In genomic region chr3:102265146-102265545, GRCm38 (mm10) we compare ENCODE assay signal across 21 mouse cellular contexts.
DNase-seq lines count a peak whose midpoint lies in the region; TF ChIP-seq lines count a peak whose summit lies in the region.
"Had no signal": no experiment of that assay in that cellular context is flagged by ENCODE, and none has a peak within 500 bp of the region (broad histone marks: within the 10 kb centered on the region; RNA-seq: fewer than 3 reads in every experiment).

No protein-coding gene starts in this region.

- no peak for DNase-seq in gastrocnemius, adult 2 months
- no peak for DNase-seq in gastrocnemius, postnatal 10 days
- DNase-seq in 3134 (ENCODE audit: extremely low read depth, insufficient read length, low spot score) (peak; percentile 32), 3T3-L1 (ENCODE audit: low read depth, low spot score) (peak; percentile 81), adipocyte (ENCODE audit: low spot score) (peak; percentile 49), MN1 (ENCODE audit: low spot score) (no peak)
- no peak for DNase-seq in T-cell, adult 2 months (ENCODE audit: low spot score)
- DNase-seq: adrenal gland, adult 8-10 months; B cell, adult 2 months; cerebellum, adult 11 months; cerebellum, adult 2 months; cerebellum, adult 9-11 months; cerebellum, postnatal 25 days; forebrain, postnatal 0 days; gastrocnemius, postnatal 14 days; heart, adult 2 months; kidney, adult 2 months had no signal

- TF ChIP-seq CTCF in gastrocnemius, adult 2 months (IDR thresholded peaks at IDR 0.05) = no peak

- no peak overlapping the region for H3K4me3 ChIP-seq in gastrocnemius, adult 2 months
- H3K4me3 ChIP-seq: embryonic facial prominence, embryonic 12.5 days; embryonic facial prominence, embryonic 15.5 days; heart, adult 2 months; hindbrain, embryonic 12.5 days; hindbrain, embryonic 15.5 days had no signal

- H3K27ac ChIP-seq in gastrocnemius, adult 2 months = 0 out of 2 replicates have a peak overlapping the region, but pooled peaks have one; percentile 12
- H3K27ac ChIP-seq: embryonic facial prominence, embryonic 15.5 days; heart, adult 2 months; hindbrain, embryonic 12.5 days; hindbrain, embryonic 15.5 days had no signal

- intact Hi-C loops in gastrocnemius, adult 2 months (cut with DNase I) = no loop called here

Comparison
In these comparisons a context has a peak if more than half of its experiments do, and no peak if none do; other contexts are left out.
1. DNase-seq: peak in 3134 (single experiment), 3T3-L1 (single experiment) and adipocyte (single experiment); none in gastrocnemius, adult 2 months (single experiment), gastrocnemius, postnatal 10 days (single experiment), MN1 (single experiment) and T-cell, adult 2 months (single experiment).